In the genomic region with DNA sequence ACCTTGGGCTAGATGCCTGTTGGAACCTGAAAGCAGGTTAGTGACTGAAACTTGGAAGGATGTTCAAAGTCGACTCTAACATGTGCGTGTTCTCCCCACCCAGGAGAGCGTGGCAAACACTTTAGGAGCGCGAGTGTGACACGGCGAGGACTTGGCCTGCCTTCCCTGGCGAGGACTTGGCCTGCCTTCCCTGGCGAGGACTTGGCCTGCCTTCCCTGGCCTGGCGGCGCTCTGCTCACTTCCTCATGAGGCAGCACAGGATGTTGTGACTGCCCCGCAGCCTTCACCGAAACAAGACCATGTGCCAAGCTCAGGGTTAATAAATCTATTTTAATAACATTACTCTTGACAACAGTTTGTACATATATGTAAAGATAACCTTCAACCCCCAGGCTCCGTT, we compare ENCODE assay signal across 26 mouse cellular contexts. TPM values are rescaled to one million over a fixed set of nuclear protein-coding genes. Genes with fewer than 3 reads are reported as not detected.
DNase-seq lines count a peak whose midpoint lies in the region; ATAC-seq and TF ChIP-seq lines count a peak whose summit lies in the region.
"Had no signal": no experiment of that assay in that cellular context is flagged by ENCODE, and none has a peak within 500 bp of the region (broad histone marks: within the 10 kb centered on the region; RNA-seq: fewer than 3 reads in every experiment).

No protein-coding gene starts in this region.

- H3K36me3 ChIP-seq in midbrain, embryonic 15.5 days (replicated peaks): peaks cover 36% of the 10 kb centered on the region

- intact Hi-C loops in gastrocnemius, adult 2 months (cut with DNase I): no loop called here
- intact Hi-C loops in gastrocnemius, postnatal 14 days (cut with DNase I; ENCODE audit: low total_unique reads): no loop called here
- intact Hi-C loops in heart, postnatal 10 days (cut with DNase I): loop anchor here (10.0 kb wide), 1 partner anchor 673 kb away; no protein-coding TSS in a partner anchor

- H3K4me1 ChIP-seq in cerebellum, adult 2 months (ENCODE audit: control insufficient read depth, insufficient read depth, low read length): peaks cover 8% of the 10 kb centered on the region
- H3K4me1 ChIP-seq in midbrain, embryonic 15.5 days: no peaks in the 10 kb centered on the region
- H3K4me1 ChIP-seq: forebrain, embryonic 10.5 days; hindbrain, embryonic 13.5 days; liver, embryonic 13.5 days; neural tube, embryonic 13.5 days had no signal

- DNase-seq in gastrocnemius, adult 2 months: peak; percentile 62
- no peak for DNase-seq in gastrocnemius, postnatal 14 days
- peak; percentile 67 to 69 for DNase-seq in cerebellum, adult 2 months
- DNase-seq in cerebellum, adult 9-11 months: peak; percentile 59
- DNase-seq in heart, postnatal 10 days: peak; percentile 35 to 47
- no peak for DNase-seq in ovary, postnatal 14 days (ENCODE audit: low spot score)
- DNase-seq: B cell, adult 2 months; gastrocnemius, postnatal 36 days; kidney, adult 11 months; liver, embryonic 13.5 days; lung, adult 2 months; lung, postnatal 14 days; midbrain, embryonic 14.5 days; thymus, adult 2 months; thymus, postnatal 4 days had no signal

- H3K9me3 ChIP-seq in midbrain, embryonic 15.5 days: no peaks in the 10 kb centered on the region
- H3K9me3 ChIP-seq: forebrain, embryonic 10.5 days; G1E; hindbrain, embryonic 13.5 days; liver, embryonic 13.5 days; neural tube, embryonic 13.5 days had no signal

- no peak overlapping the region for H3K4me3 ChIP-seq in gastrocnemius, adult 2 months
- no peak overlapping the region for H3K4me3 ChIP-seq in cerebellum, adult 2 months (replicated peaks; ENCODE audit: insufficient read depth, low read depth, low read length)
- H3K4me3 ChIP-seq in midbrain, embryonic 15.5 days: no peak overlapping the region
- H3K4me3 ChIP-seq: forebrain, embryonic 10.5 days; hindbrain, embryonic 13.5 days; left cerebral cortex, adult 2 months; liver, embryonic 13.5 days; myocyte; neural tube, embryonic 13.5 days had no signal

- no peak overlapping the region for H3K4me2 ChIP-seq in midbrain, embryonic 15.5 days
- H3K4me2 ChIP-seq: hindbrain, embryonic 13.5 days; liver, embryonic 13.5 days; neural tube, embryonic 13.5 days had no signal

- no peak for TF ChIP-seq POLR2A in cerebellum, adult 2 months (IDR thresholded peaks at IDR 0.05; ENCODE audit: borderline replicate concordance, insufficient read depth, low read length)

- no peak for ATAC-seq in midbrain, embryonic 15.5 days (replicated peaks)
- ATAC-seq: forebrain, embryonic 16.5 days; Patski had no signal

- H3K9ac ChIP-seq in midbrain, embryonic 15.5 days: no peak overlapping the region
- H3K9ac ChIP-seq: hindbrain, embryonic 13.5 days; liver, embryonic 13.5 days; neural tube, embryonic 13.5 days had no signal

- no peaks in the 10 kb centered on the region for H3K27me3 ChIP-seq in cerebellum, adult 2 months (ENCODE audit: control insufficient read depth, insufficient read depth, low read length)
- no peaks in the 10 kb centered on the region for H3K27me3 ChIP-seq in midbrain, embryonic 15.5 days (replicated peaks)
- H3K27me3 ChIP-seq: CH12.LX; hindbrain, embryonic 13.5 days; liver, embryonic 13.5 days; neural tube, embryonic 13.5 days; Patski had no signal

- 0 out of 2 replicates have a peak overlapping the region, but pooled peaks have one; percentile 0 for H3K27ac ChIP-seq in gastrocnemius, adult 2 months
- no peak overlapping the region for H3K27ac ChIP-seq in cerebellum, adult 2 months (ENCODE audit: insufficient read depth, low read length)
- no peak overlapping the region for H3K27ac ChIP-seq in midbrain, embryonic 15.5 days
- H3K27ac ChIP-seq: forebrain, embryonic 10.5 days; hindbrain, embryonic 13.5 days; left cerebral cortex, adult 2 months; liver, embryonic 13.5 days; neural tube, embryonic 13.5 days; stomach, postnatal 0 days had no signal

- no peak for TF ChIP-seq CTCF in gastrocnemius, adult 2 months (IDR thresholded peaks at IDR 0.05)
- no peak for TF ChIP-seq CTCF in cerebellum, adult 2 months (IDR thresholded peaks at IDR 0.05; ENCODE audit: borderline replicate concordance, insufficient read depth, low read depth, low read length)

- WGBS in cerebellum, adult 2 months: 11% methylated on average over 14 of the region's 14 CpGs
- 93% methylated on average over 14 of the region's 14 CpGs for WGBS in midbrain, embryonic 15.5 days

RNA-seq across cellular contexts. Expression of a gene that starts 22.9 kb away (rescaled TPM):
- 10 to 100 TPM; 19.7 to 19.8 TPM for total RNA-seq in gastrocnemius, adult 2 months (2021)
- total RNA-seq in gastrocnemius, postnatal 14 days (2021): 10 to 100 TPM; 19.4 to 21.2 TPM
- polyA plus RNA-seq in cerebellum, adult 2 months (2012; rRNA removed): 31.0 and 31.2 TPM in 2 replicates
- 10 to 100 TPM; 20.8 to 21.4 TPM for total RNA-seq in heart, postnatal 10 days (2021)
- polyA plus RNA-seq in midbrain, embryonic 15.5 days (2015; fragmentation: Nextera tagmentation; extraction: Ambion mirVana): 31.0 and 31.9 TPM in 2 replicates

Comparison
In these comparisons a context has a peak if more than half of its experiments do, and no peak if none do; other contexts are left out.
1. DNase-seq: peak in gastrocnemius, adult 2 months (single experiment), cerebellum, adult 2 months (2 of 2), cerebellum, adult 9-11 months (single experiment) and heart, postnatal 10 days (2 of 2); none in gastrocnemius, postnatal 14 days (single experiment) and ovary, postnatal 14 days (single experiment).